Mouse (Mus musculus): ENCODE measurements around the gene Stx7.
"Not testable (repeated sequence)": the region's sequence is repeated elsewhere in the genome, so short reads cannot be mapped to it uniquely, and the experiment has no call there.

Stx7 gene

GRCm38 (mm10) chr10:24149135-24149781, at the start of gene Stx7:
TSS of gene Stx7 (plus strand) at chr10:24149302.
- Histone ChIP-seq H3K4me3 (replicated peaks; ENCODE audit: low read length) (peak within 1 kb of the TSS; percentile 86), H3K27me3 (ENCODE audit: insufficient read depth, low read length) (no peaks in the 10 kb centered on the region)
- TF ChIP-seq NANOG (IDR thresholded peaks at IDR 0.05; ENCODE audit: borderline replicate concordance, low read length) = no peak
- TF ChIP-seq POU5F1 (IDR thresholded peaks at IDR 0.05; ENCODE audit: borderline replicate concordance, low read length) = no peak
- no peak for TF ChIP-seq CTCF (conservative IDR thresholded peaks at IDR 0.05; ENCODE audit: low read length)

GRCm38 (mm10) chr10:24101812-24102211, 47.3 kb upstream of the Stx7 start, which contains the start of gene Taar8c:
TSS of gene Taar8c (minus strand) at chr10:24101912.
- not testable (repeated sequence) for H3K9me3 ChIP-seq (ENCODE audit: low read length); H3K36me3 ChIP-seq (ENCODE audit: insufficient read depth, low read length); H3K4me1 ChIP-seq (replicated peaks; ENCODE audit: low read depth, low read length); H3K4me3 ChIP-seq (replicated peaks; ENCODE audit: low read length); H3K27me3 ChIP-seq (ENCODE audit: insufficient read depth, low read length)

More at GRCm38 (mm10) chr10:24149135-24149781, at the start of gene Stx7:
- Histone ChIP-seq H3K9me3 (ENCODE audit: low read length) (no peaks in the 10 kb centered on the region; the same call in 1 of the 2 replicates), H3K4me1 (replicated peaks; ENCODE audit: low read depth, low read length) (peaks cover 9% of the 10 kb centered on the region), H3K36me3 (ENCODE audit: insufficient read depth, low read length) (0 out of 2 replicates have a peak, but pooled peaks cover 3% of the 10 kb centered on the region)

GRCm38 (mm10) chr10:24103299-24103698, 45.8 kb upstream of the Stx7 start:
- not testable (repeated sequence) for H3K4me1 ChIP-seq (replicated peaks; ENCODE audit: low read depth, low read length); H3K9me3 ChIP-seq (ENCODE audit: low read length)

GRCm38 (mm10) chr10:24107747-24108146, 41.4 kb upstream of the Stx7 start:
- TF ChIP-seq CTCF (conservative IDR thresholded peaks at IDR 0.05; ENCODE audit: low read length) (no peak), POU5F1 (IDR thresholded peaks at IDR 0.05; ENCODE audit: borderline replicate concordance, low read length) (no peak), NANOG (IDR thresholded peaks at IDR 0.05; ENCODE audit: borderline replicate concordance, low read length) (no peak)
- no peaks in the 10 kb centered on the region; the same call in 1 of the 2 replicates for H3K4me1 ChIP-seq (replicated peaks; ENCODE audit: low read depth, low read length)
- H3K36me3 ChIP-seq (ENCODE audit: insufficient read depth, low read length) = no peaks in the 10 kb centered on the region
- H3K27me3 ChIP-seq (ENCODE audit: insufficient read depth, low read length) = no peaks in the 10 kb centered on the region
- no peak overlapping the region for H3K4me3 ChIP-seq (replicated peaks; ENCODE audit: low read length)
- H3K9me3 ChIP-seq (ENCODE audit: low read length) = no peaks in the 10 kb centered on the region

More at GRCm38 (mm10) chr10:24103299-24103698, 45.8 kb upstream of the Stx7 start:
- not testable (repeated sequence) for H3K4me3 ChIP-seq (replicated peaks; ENCODE audit: low read length); H3K27me3 ChIP-seq (ENCODE audit: insufficient read depth, low read length); H3K36me3 ChIP-seq (ENCODE audit: insufficient read depth, low read length)

GRCm38 (mm10) chr10:24108236-24108635, 40.9 kb upstream of the Stx7 start:
- H3K36me3 ChIP-seq (ENCODE audit: insufficient read depth, low read length) = no peaks in the 10 kb centered on the region
- H3K4me3 ChIP-seq (replicated peaks; ENCODE audit: low read length) = no peak overlapping the region
- no peaks in the 10 kb centered on the region for H3K27me3 ChIP-seq (ENCODE audit: insufficient read depth, low read length)
- TF ChIP-seq POU5F1 (IDR thresholded peaks at IDR 0.05; ENCODE audit: borderline replicate concordance, low read length) (no peak), NANOG (IDR thresholded peaks at IDR 0.05; ENCODE audit: borderline replicate concordance, low read length) (no peak), CTCF (conservative IDR thresholded peaks at IDR 0.05; ENCODE audit: low read length) (no peak)
- H3K9me3 ChIP-seq (ENCODE audit: low read length) = no peaks in the 10 kb centered on the region
- no peaks in the 10 kb centered on the region; the same call in 1 of the 2 replicates for H3K4me1 ChIP-seq (replicated peaks; ENCODE audit: low read depth, low read length)

GRCm38 (mm10) chr10:24109434-24109833, 39.7 kb upstream of the Stx7 start, which contains the start of gene Taar9:
TSS of gene Taar9 (minus strand) at chr10:24109534.
- H3K9me3 ChIP-seq (ENCODE audit: low read length); H3K4me3 ChIP-seq (replicated peaks; ENCODE audit: low read length); H3K4me1 ChIP-seq (replicated peaks; ENCODE audit: low read depth, low read length); H3K27me3 ChIP-seq (ENCODE audit: insufficient read depth, low read length); H3K36me3 ChIP-seq (ENCODE audit: insufficient read depth, low read length): not testable (repeated sequence)

GRCm38 (mm10) chr10:24111116-24111778, 37.9 kb upstream of the Stx7 start:
- no peak overlapping the region for H3K4me3 ChIP-seq (replicated peaks; ENCODE audit: low read length)
- H3K36me3 ChIP-seq (ENCODE audit: insufficient read depth, low read length) = no peaks in the 10 kb centered on the region
- peaks cover 13% of the 10 kb centered on the region for H3K9me3 ChIP-seq (ENCODE audit: low read length)
- no peaks in the 10 kb centered on the region; the same call in 1 of the 2 replicates for H3K4me1 ChIP-seq (replicated peaks; ENCODE audit: low read depth, low read length)
- no peaks in the 10 kb centered on the region for H3K27me3 ChIP-seq (ENCODE audit: insufficient read depth, low read length)
- TF ChIP-seq CTCF (conservative IDR thresholded peaks at IDR 0.05; ENCODE audit: low read length) (peak; percentile 60), POU5F1 (IDR thresholded peaks at IDR 0.05; ENCODE audit: borderline replicate concordance, low read length) (no peak)

- H3K9me3 ChIP-seq (ENCODE audit: low read length) = no peaks in the 10 kb centered on the region
- H3K36me3 ChIP-seq (ENCODE audit: insufficient read depth, low read length) = no peaks in the 10 kb centered on the region
- no peaks in the 10 kb centered on the region for H3K27me3 ChIP-seq (ENCODE audit: insufficient read depth, low read length)
- TF ChIP-seq POU5F1 (IDR thresholded peaks at IDR 0.05; ENCODE audit: borderline replicate concordance, low read length) = no peak
- peak; percentile 78 for TF ChIP-seq CTCF (conservative IDR thresholded peaks at IDR 0.05; ENCODE audit: low read length)
- TF ChIP-seq NANOG (IDR thresholded peaks at IDR 0.05; ENCODE audit: borderline replicate concordance, low read length) = no peak
- peaks cover 30% of the 10 kb centered on the region for H3K4me1 ChIP-seq (replicated peaks; ENCODE audit: low read depth, low read length)
- 0 out of 2 replicates have a peak overlapping the region, but pooled peaks have one; percentile 30 for H3K4me3 ChIP-seq (replicated peaks; ENCODE audit: low read length)
Measured at GRCm38 (mm10) chr10:24131451-24132262, 17.4 kb upstream of the Stx7 start.
